Mouse (Mus musculus): ENCODE results near the gene Rnf135.

- TF ChIP-seq GATA1 (IDR thresholded peaks at IDR 0.05; ENCODE audit: borderline replicate concordance, low read length) (no peak), FLI1 (IDR thresholded peaks at IDR 0.05; ENCODE audit: low read length) (no peak)
Measured at GRCm38 (mm10) chr11:80208465-80208859, 24.8 kb downstream of the Rnf135 start.
